Mouse (Mus musculus): ENCODE results near the gene Crisp2. TPM values are rescaled to one million over a fixed set of nuclear protein-coding genes. Genes with fewer than 3 reads are reported as not detected.
A peak's percentile ranks its signal among the peaks of the same experiment; 100 is the strongest.

The Crisp2 gene
- 13.6 TPM in 1 of 2 replicates, not detected in the other for total RNA-seq (2017)

DNA sequence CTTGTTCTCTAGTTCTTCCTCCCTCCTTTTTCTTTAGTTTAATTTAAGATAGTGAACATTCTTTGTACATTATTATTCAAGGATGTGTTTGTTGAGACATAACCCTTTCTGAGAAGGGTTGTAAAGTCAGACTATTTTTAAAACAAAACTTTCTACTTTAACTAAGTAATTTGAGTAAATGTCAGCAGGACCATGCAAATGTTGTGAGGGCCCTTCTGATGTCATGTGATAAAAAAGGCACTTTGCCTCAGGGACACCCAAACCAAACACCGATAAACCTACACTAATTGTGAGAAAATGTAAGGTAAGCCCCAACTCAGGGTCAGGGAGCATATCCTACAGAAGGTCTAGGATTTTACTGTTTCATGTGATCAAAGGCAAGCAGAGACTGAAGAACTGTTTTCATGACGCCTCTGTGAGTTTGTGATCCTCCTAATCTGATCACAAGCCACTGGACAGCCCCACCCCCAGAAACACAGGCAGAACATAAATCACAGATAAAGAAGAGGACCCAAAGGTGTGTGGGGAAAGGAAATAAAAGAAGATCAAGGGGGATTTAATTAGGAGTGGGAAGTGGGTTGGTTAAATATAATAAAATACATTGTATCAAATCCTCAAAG lies at the start of gene Crisp2:
Gene Crisp2 (minus strand): TSS at position 51 of the 620 bp plus-strand sequence.
- peak; percentile 23 to 27; a peak in 1 of 4 replicates for ATAC-seq (replicated peaks in 1 of 2; ENCODE audit: insufficient read depth in 1 of 2, low FRiP score in 2 of 2, low TSS enrichment in 1 of 2, low read depth in 1 of 2, poor library complexity in 2 of 2, severe bottlenecking in 2 of 2)

DNA sequence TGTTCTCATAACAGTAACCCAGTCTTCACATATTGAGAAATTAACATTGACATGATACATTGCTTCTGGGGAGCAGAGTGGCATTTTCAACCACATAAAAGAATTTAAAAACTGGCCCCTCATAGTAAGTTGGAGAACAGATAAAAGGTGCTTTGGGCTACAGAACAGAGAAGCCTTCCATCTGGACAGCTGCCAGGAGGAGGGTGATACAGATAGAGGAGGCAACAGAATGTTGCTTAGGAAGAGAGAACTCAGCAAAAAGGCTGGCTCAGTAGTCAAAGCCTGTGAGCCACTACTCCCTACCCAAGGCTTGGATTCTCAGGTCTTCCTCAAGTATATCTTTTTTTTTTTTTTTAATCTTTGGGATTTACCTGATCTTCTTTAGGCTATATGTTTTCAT lies 48.3 kb upstream of the Crisp2 start:
- ATAC-seq (replicated peaks in 1 of 2; ENCODE audit: insufficient read depth in 1 of 2, low FRiP score in 2 of 2, low TSS enrichment in 1 of 2, low read depth in 1 of 2, poor library complexity in 2 of 2, severe bottlenecking in 2 of 2): no peak

DNA sequence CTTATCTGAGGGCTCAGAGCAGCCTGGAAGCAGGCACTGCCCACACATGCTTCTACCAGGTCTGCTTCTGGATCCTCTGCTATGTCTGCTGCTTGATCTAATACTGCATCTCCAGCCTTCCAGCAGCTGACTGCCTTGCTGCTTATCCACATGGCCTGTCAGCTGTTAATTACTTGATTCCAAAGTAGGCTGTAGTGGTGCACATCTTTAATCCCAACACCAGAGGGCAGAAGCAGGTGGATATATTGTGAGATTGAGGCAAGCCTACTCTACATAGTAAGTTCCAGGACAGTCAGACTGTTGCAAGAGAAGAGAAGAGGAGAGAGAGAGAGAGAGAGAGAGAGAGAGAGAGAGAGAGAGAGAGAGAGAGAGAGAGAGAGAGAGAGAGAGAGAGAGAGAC lies 30.5 kb upstream of the Crisp2 start:
- peak; percentile 81 to 88 for ATAC-seq (replicated peaks in 1 of 2; ENCODE audit: insufficient read depth in 1 of 2, low FRiP score in 2 of 2, low TSS enrichment in 1 of 2, low read depth in 1 of 2, poor library complexity in 2 of 2, severe bottlenecking in 2 of 2)

DNA sequence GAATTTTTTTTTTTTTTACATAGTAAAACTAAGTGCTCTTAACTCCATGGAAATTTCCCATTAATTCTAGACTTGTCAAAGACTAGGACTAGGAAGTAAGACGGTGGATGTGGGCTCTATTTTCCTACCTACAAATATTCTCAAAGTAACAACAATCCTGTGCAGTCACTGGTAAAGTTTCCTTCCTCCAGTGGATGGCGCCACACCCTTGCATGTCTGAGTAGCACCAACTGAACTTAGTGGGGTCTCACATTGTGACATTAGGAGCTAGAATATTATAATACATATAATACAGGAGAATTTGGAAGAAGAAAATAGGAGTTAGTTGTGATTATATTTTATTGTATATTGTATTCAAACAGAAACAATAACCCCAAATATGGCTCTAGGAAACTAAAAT lies 25.1 kb upstream of the Crisp2 start:
- peak in 1 of 2 experiments; percentile 42; a peak in 1 of 4 replicates for ATAC-seq (replicated peaks in 1 of 2; ENCODE audit: insufficient read depth in 1 of 2, low FRiP score in 2 of 2, low TSS enrichment in 1 of 2, low read depth in 1 of 2, poor library complexity in 2 of 2, severe bottlenecking in 2 of 2)

DNA sequence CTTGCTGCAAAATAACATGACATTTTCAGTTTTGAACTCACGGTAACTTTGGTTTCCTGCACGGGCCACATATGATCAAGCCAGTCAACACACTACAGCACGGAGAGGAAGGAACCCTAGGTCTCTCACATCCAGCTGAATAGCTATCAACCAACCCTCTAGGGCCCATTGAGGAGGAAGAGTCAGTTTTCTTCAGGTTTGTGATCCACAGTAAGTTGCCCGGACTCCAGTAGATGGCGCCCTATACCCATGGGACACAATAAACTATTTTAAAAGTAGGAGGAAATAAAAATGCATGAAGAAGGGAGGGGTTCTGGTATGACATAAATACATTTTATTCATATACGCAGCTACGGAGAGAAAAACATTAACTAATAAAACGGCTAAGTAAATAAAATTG lies 17.7 kb upstream of the Crisp2 start:
- peak; percentile 68 to 91 for ATAC-seq (replicated peaks in 1 of 2; ENCODE audit: insufficient read depth in 1 of 2, low FRiP score in 2 of 2, low TSS enrichment in 1 of 2, low read depth in 1 of 2, poor library complexity in 2 of 2, severe bottlenecking in 2 of 2)

DNA sequence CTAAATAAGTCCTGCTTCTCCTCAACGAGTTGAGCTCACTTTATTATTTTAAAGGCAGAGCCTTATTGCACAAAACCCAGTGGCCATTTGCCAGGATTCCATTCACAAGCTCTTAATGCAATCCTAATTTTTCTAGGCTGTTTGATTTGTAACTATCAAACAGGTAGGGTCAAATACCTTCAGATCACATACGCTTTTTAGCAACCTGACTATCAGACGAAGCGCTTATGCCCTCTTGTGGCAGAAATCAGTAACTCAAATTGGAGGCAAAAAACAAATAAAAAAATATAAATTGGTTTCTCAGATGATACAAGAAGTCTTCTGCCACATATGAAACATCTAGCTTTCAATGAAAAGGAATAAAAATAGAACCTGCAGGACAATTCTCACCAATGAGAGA lies 17.0 kb upstream of the Crisp2 start:
- peak; percentile 35 to 82; a peak in 3 of 4 replicates for ATAC-seq (replicated peaks in 1 of 2; ENCODE audit: insufficient read depth in 1 of 2, low FRiP score in 2 of 2, low TSS enrichment in 1 of 2, low read depth in 1 of 2, poor library complexity in 2 of 2, severe bottlenecking in 2 of 2)

DNA sequence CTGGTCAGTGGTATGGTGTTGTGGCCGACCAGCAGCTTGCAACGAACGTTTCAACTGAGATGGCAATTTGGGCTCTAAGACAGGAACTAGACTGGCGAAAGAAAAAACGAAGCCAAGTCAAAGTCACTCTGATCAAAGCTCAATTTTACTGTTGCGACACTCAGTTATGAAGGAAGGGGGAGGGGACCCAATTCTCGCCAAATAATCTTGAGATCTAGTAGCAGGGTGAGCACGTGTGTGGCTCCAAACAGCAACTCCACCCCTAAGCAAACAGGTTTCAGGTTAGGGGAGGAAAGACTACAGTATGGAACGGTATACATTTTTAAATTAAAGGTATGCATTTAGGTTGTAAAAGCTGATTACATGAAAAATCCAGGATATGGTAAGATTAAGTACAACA lies 14.7 kb upstream of the Crisp2 start:
- no peak for ATAC-seq (replicated peaks in 1 of 2; ENCODE audit: insufficient read depth in 1 of 2, low FRiP score in 2 of 2, low TSS enrichment in 1 of 2, low read depth in 1 of 2, poor library complexity in 2 of 2, severe bottlenecking in 2 of 2)

DNA sequence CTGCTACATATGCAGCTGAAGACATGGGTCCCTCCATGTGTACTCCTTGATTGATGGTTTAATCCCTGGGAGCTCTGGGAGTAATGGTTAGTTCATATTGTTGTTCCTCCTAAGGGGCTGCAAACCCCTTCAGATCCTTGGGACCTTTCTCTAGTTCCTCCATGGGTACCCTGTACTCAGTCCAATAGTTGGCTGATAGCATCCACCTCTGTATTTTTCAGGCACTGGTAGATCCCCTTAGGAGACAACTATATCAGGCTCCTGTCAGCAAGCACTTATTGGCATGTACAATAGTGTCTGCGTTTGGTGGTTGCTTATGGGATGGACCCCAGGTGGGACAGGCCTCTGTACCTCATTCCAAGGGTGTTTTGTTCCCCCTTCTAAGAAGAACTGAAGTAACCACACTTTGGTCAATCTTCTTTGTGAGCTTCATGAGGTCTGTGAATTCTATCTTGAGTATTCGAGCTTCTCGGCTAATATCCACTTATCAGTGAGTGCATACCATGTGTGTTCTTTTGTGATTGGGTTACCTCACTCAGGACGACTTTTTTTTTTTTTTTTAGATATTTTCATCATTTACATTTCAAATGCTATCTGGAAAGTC lies 10.6 kb upstream of the Crisp2 start:
- no peak for ATAC-seq (replicated peaks in 1 of 2; ENCODE audit: insufficient read depth in 1 of 2, low FRiP score in 2 of 2, low TSS enrichment in 1 of 2, low read depth in 1 of 2, poor library complexity in 2 of 2, severe bottlenecking in 2 of 2)

DNA sequence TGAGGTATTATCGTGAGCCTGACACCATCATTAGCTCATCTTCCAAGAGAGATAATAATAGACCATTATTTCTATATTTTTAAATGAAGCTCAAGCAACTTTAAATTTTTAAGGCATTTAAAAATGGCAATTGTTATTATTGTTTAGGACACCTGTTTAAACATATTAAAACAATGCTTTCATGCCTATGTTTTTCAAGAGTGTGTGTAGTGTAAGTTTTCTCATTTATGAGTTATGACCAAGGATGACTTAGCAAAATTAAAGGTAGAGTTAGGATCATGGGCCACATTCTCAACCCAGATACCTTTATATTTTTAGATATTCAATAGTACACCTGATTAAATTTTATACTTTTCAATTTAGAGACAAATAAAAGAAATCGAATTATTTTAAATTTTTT lies 5.5 kb upstream of the Crisp2 start:
- no peak; a peak in 1 of 4 replicates for ATAC-seq (replicated peaks in 1 of 2; ENCODE audit: insufficient read depth in 1 of 2, low FRiP score in 2 of 2, low TSS enrichment in 1 of 2, low read depth in 1 of 2, poor library complexity in 2 of 2, severe bottlenecking in 2 of 2)

DNA sequence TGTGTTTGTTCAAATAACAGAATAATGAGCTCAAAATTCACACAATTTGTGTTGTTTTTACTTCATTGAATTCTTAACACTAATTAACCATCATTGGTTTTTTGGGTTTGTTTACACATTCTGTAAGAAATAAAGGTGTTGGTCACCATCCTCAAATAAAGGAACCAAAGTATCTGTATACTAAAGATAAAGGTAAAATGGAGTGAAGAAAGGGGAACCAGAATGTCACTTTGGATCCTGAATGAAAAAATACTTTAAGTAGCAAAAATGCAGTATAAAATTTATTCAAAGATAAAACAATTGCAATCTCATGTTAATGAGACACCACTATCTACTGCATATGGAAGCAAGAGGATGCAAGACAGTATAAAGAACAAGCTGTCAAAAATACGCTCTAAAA lies 4.8 kb upstream of the Crisp2 start:
- no peak for ATAC-seq (replicated peaks in 1 of 2; ENCODE audit: insufficient read depth in 1 of 2, low FRiP score in 2 of 2, low TSS enrichment in 1 of 2, low read depth in 1 of 2, poor library complexity in 2 of 2, severe bottlenecking in 2 of 2)

DNA sequence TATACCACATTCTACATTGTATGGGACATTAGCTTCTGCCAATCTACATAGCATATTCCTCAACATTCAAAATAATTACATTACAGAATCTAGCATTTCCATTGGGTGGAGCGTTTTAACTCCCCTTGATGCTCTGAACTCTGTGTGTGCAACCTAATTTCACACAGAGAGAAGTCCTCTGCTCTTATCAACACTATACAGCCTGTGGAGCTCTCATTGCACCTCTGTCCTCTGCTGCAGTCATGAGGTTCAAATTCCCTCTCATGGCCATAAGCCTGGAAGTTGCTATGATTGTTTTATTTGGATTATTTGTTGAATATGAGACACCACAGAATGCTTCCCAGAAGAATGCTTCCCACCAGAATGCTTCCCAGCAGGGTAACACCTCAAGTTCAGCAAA lies 4.1 kb upstream of the Crisp2 start, which contains the start of gene Rhag:
Gene Rhag (plus strand): TSS at position 193 of the 400 bp plus-strand sequence.
- no peak for ATAC-seq (replicated peaks in 1 of 2; ENCODE audit: insufficient read depth in 1 of 2, low FRiP score in 2 of 2, low TSS enrichment in 1 of 2, low read depth in 1 of 2, poor library complexity in 2 of 2, severe bottlenecking in 2 of 2)

DNA sequence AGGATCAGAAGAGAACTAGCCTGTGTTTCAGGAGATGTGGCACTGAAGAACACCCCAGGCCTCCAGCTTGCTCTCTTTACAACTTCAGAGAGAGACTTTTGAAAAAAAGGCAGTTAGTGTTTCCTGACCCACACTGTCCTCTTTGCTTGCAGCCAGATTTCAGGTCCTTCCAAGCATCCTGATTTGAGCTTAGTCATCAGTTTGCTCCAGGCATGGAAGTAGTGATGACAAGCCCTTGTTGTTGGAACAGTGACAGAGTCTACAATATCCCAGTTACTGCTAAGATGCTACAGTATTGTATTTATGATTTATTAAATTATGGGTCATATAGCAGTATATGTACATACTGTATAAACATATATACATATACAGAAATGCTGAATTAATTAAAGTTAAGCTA lies 1.3 kb upstream of the Crisp2 start:
- ATAC-seq (replicated peaks in 1 of 2; ENCODE audit: insufficient read depth in 1 of 2, low FRiP score in 2 of 2, low TSS enrichment in 1 of 2, low read depth in 1 of 2, poor library complexity in 2 of 2, severe bottlenecking in 2 of 2): no peak

DNA sequence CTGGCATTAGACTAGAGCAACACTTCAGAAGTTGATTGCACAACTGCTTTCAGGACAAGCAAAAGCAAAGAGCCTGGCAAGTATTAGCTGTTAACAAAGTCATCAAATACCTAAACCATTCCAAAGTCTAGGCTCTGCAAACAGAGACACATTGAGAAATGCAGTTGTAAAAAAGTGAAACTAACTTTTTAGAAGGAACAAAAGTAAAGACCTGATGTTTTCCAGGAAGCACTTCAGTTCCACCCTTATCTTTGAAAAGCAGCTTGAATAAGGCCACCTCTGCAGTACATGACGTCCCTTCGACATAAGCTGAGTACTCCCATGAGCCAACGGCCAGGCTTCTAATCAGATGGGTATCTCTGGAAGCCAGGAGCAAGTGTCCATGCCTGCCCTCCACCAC lies 253 bp downstream of the Crisp2 start:
- peak; percentile 95 to 99 for ATAC-seq (replicated peaks in 1 of 2; ENCODE audit: insufficient read depth in 1 of 2, low FRiP score in 2 of 2, low TSS enrichment in 1 of 2, low read depth in 1 of 2, poor library complexity in 2 of 2, severe bottlenecking in 2 of 2)

DNA sequence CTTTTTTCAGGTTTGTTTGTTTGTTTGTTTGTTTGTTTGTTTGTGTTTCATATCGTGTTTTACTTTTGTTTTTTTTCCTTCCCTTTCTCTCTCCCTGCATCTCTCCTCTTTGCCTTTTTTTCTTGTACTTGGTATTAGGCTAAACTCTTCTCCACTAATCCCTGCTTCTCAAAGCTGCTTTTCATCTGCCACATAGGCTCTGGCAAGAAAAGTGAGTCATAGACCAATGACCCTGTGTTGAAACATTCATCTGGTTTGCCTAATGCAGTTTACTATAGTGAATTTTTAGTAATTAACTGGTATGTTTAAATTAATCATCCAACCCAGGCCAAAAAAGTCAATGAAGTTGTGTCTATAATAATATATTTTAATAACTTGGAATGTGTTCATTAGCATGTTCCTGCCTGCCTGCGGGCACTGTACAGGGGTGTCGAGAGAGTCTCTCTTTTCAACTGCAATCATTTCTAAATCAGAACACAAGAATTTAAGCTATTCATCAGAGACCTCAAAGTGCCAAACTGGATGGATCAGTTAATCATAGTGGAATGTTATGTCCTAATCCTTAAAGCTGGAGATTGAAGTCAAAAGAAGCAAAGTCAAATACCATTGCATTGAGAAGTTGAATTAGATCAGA lies 4.0 kb downstream of the Crisp2 start:
- no peak for ATAC-seq (replicated peaks in 1 of 2; ENCODE audit: insufficient read depth in 1 of 2, low FRiP score in 2 of 2, low TSS enrichment in 1 of 2, low read depth in 1 of 2, poor library complexity in 2 of 2, severe bottlenecking in 2 of 2)

DNA sequence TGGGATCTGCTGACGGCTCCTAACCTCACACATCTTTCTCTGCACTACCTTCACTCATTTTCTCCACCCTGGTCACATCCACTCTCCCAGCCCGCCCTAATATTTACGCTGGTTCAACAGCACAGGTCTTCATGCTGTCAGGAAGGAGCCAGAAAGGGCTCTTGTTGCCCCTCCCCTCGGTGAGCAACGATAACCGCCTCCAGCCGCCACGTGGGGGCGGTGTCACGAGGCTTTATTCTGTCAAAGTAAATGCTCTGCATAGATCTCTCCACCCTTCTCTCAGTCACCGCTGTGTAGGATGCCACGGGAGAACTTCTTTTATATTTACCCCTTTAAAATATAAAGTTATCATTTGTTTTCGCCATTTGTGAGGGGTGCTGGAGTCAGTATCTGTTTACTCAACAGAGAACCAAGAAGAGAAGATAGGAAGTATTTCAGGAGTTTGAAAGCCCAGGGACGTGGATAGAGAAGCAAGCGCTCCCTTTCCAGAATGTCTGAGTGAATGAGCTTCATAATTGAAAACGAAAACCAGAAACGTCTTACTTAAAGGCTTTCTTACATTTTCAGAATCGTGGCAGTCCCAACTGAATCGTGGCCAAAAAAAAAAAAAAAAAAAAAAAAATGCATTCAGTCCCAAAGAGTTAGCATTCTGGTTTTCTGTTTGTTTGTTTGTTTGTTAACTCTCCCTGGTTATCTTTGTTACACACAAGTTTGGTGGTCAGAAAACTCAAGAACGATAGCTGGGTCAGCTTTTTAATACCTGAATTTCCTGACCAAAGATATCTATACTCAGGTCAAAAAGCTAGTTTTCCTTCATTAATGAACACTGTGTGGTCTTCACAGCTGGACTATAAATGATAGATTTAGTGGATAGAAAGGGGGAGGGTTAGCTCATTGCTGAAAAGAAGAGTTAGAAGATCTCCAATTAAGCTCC lies 12.6 kb downstream of the Crisp2 start:
- ATAC-seq (replicated peaks in 1 of 2; ENCODE audit: insufficient read depth in 1 of 2, low FRiP score in 2 of 2, low TSS enrichment in 1 of 2, low read depth in 1 of 2, poor library complexity in 2 of 2, severe bottlenecking in 2 of 2): peak; percentile 94 to 96

DNA sequence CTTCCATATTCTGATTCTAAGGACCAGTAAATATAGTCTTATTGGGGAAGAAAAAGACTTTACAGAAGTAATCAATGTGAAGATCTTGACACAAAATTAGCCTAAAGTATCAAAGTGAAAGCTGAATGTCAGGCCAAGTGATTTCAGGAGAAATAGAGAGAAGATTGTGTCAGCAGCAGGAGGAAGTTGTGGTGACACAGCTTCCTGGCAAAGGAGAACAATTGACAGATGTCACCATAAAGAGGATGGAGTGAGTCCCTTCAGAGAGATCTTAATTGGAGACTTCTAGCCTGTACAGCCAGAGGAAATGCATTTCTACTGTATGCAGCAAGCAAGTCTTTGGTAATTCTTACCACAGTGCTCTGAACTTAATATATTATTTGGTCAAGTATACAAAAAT lies 16.9 kb downstream of the Crisp2 start:
- peak; percentile 61 to 88 for ATAC-seq (replicated peaks in 1 of 2; ENCODE audit: insufficient read depth in 1 of 2, low FRiP score in 2 of 2, low TSS enrichment in 1 of 2, low read depth in 1 of 2, poor library complexity in 2 of 2, severe bottlenecking in 2 of 2)

DNA sequence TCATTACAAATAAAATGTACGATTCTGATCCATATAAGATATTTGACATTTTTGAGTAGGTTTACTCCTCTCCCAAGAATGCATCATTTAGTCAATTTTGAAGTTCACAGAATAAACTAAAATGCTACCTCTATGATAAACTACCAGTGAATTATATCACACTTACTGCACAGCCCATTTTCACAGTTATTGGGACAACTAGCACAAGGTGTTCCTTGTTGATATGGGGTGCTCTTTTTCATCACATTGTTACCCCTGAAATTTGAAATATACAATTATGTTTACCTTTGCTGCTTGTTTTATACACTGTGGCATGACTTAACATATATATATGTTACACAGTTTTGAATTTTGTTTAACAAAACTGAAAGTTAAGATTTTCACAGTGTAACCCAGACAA lies 39.7 kb downstream of the Crisp2 start:
- ATAC-seq (replicated peaks in 1 of 2; ENCODE audit: insufficient read depth in 1 of 2, low FRiP score in 2 of 2, low TSS enrichment in 1 of 2, low read depth in 1 of 2, poor library complexity in 2 of 2, severe bottlenecking in 2 of 2): no peak

DNA sequence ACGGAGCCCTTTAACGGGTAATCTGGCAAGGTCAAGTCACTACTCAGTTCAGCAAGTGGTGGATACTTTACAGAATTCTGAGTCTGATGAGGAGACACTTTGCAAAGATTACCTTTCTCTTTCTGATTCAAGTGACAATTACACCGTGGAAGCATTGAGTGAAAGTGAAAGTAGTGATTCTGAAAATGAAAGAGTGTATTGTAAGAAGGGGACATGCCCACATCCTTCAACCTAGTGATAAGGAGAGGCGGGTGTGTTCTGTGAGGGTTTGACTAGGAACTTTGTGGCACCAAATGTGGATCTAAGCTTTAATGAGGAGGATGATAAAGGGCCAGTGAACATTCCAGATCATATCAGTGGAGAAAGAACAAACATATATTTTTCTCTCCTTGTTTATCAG lies 43.1 kb downstream of the Crisp2 start:
- ATAC-seq (replicated peaks in 1 of 2; ENCODE audit: insufficient read depth in 1 of 2, low FRiP score in 2 of 2, low TSS enrichment in 1 of 2, low read depth in 1 of 2, poor library complexity in 2 of 2, severe bottlenecking in 2 of 2): peak; percentile 78 to 99

Data from hematopoietic stem cell, adult 5-6 weeks (primary cell).